Mouse (Mus musculus) lung, postnatal 0 days (tissue): ENCODE data around the gene Rgs16.

ENCODE experiments used
- CTCF ChIP-seq: IDR thresholded peaks from 2 replicates; pipeline ENCODE4 v1.5.1; 2016; ENCODE audit warnings: antibody characterized with exemption, mild to moderate bottlenecking
- EP300 ChIP-seq: IDR thresholded peaks from 2 replicates; pipeline ENCODE4 v1.6.1; 2016; ENCODE audit warnings: antibody characterized with exemption, mild to moderate bottlenecking, control low read depth

DNA sequence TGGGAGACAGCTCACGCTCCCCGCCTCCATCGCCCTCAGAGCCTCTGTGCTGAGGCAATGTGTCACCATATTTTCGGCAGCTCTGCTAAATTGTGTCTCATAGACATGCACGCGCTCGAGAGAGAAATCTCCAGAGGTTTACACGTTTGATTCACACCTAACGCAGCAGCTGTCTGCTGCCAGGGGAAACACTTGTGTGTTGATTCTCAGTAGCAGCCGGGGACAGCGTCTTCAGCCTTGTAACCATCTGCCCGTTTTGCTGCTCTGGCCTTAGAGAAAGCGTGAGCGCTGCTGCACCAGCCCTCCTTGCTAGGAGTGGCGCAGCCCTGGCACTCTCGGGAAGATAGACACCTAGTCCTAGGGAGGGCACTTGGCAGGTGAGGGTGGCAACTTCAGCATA is 13.5 kb upstream of the Rgs16 start:
- TF ChIP-seq CTCF (no peak), EP300 (no peak)
